Mouse (Mus musculus): ENCODE measurements around the gene Capns1.

- TF ChIP-seq CTCF (IDR thresholded peaks at IDR 0.05; ENCODE audit: low read depth) (no peak), EP300 (IDR thresholded peaks at IDR 0.05; ENCODE audit: low read depth) (no peak)
Measured at GRCm38 (mm10) chr7:30234276-30234858, 35.8 kb upstream of the Capns1 start.

Data from heart, postnatal 0 days (tissue).